Comparison of ENCODE assay signal across 26 mouse cellular contexts in genomic region chr6:71741998-71742636, GRCm38 (mm10).
"Had no signal": no experiment of that assay in that cellular context is flagged by ENCODE, and none has a peak within 500 bp of the region (broad histone marks: within the 10 kb centered on the region; RNA-seq: fewer than 3 reads in every experiment).

No protein-coding gene starts in this region.

- ATAC-seq: hindbrain, embryonic 16.5 days; inflammation-experienced regulatory T-cells, adult 6 months; intestine, embryonic 15.5 days; intestine, postnatal 0 days had no signal

- H3K4me2 ChIP-seq: heart, embryonic 12.5 days; hindbrain, embryonic 12.5 days; hindbrain, embryonic 14.5 days; intestine, embryonic 15.5 days; limb, embryonic 12.5 days; liver, embryonic 13.5 days; liver, embryonic 15.5 days had no signal

- H3K9me3 ChIP-seq: heart, embryonic 10.5 days; heart, embryonic 12.5 days; hindbrain, embryonic 10.5 days; hindbrain, embryonic 12.5 days; intestine, embryonic 15.5 days; limb, embryonic 12.5 days; liver, embryonic 13.5 days; liver, embryonic 15.5 days had no signal

- H3K4me1 ChIP-seq: liver, embryonic 13.5 days; liver, embryonic 15.5 days had no signal

- DNase-seq: gastrocnemius, adult 2 months; gastrocnemius, postnatal 10 days; gastrocnemius, postnatal 25 days; heart, adult 18-20 months; heart, postnatal 10 days; heart, postnatal 4 days; kidney, adult 18-20 months; kidney, adult 8-10 months; kidney, postnatal 10 days; kidney, postnatal 25 days; kidney, postnatal 4 days; layer of hippocampus, postnatal 36 days; left cerebral cortex, postnatal 4 days; liver, embryonic 13.5 days had no signal

- H3K36me3 ChIP-seq: heart, embryonic 10.5 days; heart, embryonic 12.5 days; hindbrain, embryonic 10.5 days; hindbrain, embryonic 12.5 days; intestine, embryonic 15.5 days; limb, embryonic 12.5 days; liver, embryonic 13.5 days; liver, embryonic 15.5 days had no signal

- H3K4me3 ChIP-seq: gastrocnemius, adult 2 months; heart, embryonic 10.5 days; heart, embryonic 12.5 days; hindbrain, embryonic 10.5 days; hindbrain, embryonic 12.5 days; intestine, embryonic 15.5 days; layer of hippocampus, adult 2 months; limb, embryonic 12.5 days; liver, embryonic 13.5 days; liver, embryonic 15.5 days had no signal

- H3K9ac ChIP-seq: hindbrain, embryonic 12.5 days; hindbrain, embryonic 14.5 days; intestine, embryonic 15.5 days; limb, embryonic 12.5 days; liver, embryonic 13.5 days; liver, embryonic 15.5 days had no signal

- H3K27me3 ChIP-seq: heart, embryonic 12.5 days; hindbrain, embryonic 12.5 days; intestine, embryonic 15.5 days; limb, embryonic 12.5 days; liver, embryonic 13.5 days; liver, embryonic 15.5 days had no signal

- H3K27ac ChIP-seq: gastrocnemius, adult 2 months; heart, embryonic 10.5 days; hindbrain, embryonic 10.5 days; hindbrain, embryonic 12.5 days; intestine, embryonic 15.5 days; layer of hippocampus, adult 2 months; limb, embryonic 12.5 days; liver, embryonic 13.5 days; liver, embryonic 15.5 days had no signal
